Mouse (Mus musculus): ENCODE measurements around the gene Gm49776.
"Not testable (repeated sequence)": the region's sequence is repeated elsewhere in the genome, so short reads cannot be mapped to it uniquely, and the experiment has no call there.

Gm49776 gene

DNA sequence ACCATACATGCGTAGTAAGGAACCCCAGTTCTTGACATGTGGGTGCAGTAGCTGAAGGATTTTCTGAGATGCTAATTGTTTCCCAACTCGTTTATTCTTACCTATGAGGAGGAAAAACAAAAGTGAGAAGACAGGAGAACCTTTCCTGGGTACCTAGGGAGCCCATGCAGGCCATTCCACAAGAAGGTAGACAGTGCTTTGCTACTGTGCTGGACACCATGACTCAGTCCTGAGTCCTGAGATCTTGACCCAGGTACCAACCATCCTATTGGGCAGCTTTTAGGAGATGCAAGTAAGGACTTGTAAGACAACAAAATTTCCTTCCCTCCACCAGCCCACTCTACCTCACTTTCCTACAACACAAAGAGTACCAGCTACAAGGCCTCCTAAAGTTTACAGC lies at the start of gene Gm49776:
TSS of gene Gm49776 (minus strand) at position 101 of the 400 bp plus-strand sequence.
- no peak for DNase-seq (ENCODE audit: low read depth)

DNA sequence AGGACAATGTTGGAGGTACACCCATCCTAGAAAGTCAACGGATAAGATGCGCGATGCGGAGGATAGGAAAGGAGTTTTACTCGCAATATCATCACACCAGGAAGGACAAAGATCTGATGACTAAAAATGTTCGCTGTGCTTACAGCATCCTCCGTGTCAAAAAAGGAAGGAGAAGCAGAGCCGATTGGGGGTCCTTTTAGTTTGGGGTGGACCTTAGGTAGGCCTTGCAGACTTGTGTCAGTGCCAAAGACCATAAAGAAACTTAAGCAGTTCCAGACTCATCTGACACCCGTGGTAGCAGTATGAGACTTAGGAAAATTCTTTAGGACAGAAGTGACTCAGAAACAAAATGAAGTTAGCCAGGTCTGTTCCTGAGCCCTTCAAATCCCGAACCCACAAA lies 31.5 kb upstream of the Gm49776 start:
- not testable (repeated sequence) for DNase-seq (ENCODE audit: low read depth)

DNA sequence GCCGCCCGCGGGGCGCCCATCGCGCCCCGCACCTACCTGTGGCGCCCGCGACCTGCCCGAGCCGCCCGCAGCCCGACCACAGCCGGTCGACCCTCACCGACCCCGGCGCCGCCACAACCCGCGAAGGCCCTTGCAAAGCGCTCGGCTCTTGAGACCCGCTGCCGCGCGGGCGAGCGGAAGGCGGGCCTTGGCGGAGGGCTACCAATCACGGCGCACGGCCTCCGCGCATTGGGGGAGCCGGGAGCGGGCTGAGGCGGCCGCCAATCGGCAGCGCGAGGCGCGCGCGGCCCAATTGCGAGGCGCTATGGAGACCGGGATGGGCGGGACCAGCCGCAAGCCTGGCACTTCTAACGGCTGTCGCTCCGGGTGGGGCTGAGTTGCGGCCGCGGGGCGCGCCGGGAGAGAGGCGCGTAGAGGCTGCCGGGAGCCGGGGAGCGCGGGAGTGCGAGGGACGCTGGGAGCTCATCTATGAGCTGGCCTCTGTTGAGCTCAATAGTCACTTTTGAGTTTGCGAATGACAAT lies 31.0 kb upstream of the Gm49776 start, which contains the start of gene Dgcr8:
TSS of gene Dgcr8 (minus strand) at position 180 of the 522 bp plus-strand sequence.
- DNase-seq (ENCODE audit: low read depth), result peak; percentile 92

DNA sequence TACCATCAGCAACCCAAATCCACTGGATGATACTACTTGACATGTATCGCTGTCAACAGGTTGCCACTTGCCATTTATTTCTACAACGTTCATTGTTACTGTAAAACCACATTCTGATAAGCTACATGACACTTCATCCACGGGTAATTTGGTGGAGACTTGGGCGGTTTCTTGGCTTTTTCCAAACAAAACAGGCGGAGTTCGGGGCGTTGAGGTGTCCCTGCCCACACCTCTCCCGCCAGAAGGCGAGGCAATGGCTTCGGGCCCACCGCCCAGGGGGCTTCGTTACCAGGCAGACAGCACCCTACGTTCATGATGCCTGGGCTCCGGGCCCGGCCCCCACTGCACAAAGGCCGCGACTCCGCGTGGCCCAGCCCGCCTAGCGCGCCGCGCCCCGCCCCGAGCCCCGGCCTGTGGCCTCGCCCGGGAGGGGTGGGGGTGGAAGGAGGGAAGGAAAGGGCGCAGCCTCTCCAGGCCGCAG lies 30.5 kb upstream of the Gm49776 start:
- peak; percentile 53 for DNase-seq (ENCODE audit: low read depth)

DNA sequence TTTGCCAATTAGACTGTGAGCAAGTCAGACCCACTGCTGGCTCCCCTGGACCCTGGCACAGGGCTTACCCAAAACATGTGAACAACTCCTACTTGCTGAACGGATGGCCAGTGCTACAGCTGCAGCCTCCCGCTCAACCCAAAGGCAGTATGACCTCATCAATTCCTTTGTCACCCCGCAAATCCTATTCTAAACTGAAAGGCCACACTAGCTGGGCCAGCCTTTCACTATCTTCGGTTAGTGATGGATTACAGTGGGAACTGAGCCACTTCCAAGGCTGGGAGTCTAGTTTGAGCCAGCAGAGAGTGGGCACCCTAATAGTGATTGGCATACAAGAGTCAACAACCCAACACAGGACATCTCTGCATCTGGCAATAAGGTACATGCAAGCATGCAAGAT lies 30.0 kb upstream of the Gm49776 start:
- DNase-seq (ENCODE audit: low read depth), result no peak

DNA sequence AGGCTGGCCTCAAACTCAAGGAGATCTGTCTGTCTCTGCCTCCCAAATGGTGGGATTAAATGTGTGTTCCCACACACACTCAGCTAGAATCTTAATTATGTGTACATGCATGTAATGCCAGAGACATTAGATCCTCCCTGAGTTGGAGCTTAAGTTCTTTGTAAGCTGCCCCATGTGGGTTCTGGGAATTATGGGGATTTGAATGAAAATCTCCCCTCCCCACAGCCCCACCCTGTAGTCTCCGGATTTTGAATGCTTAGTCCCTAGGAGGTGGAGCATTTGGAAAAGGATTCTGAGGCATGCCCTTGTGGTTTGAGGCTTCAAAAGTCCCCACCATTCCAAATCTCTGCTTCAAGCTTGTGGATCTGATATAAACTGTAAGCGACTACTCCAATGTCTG lies 17.0 kb upstream of the Gm49776 start:
- no peak for DNase-seq (ENCODE audit: low read depth)

DNA sequence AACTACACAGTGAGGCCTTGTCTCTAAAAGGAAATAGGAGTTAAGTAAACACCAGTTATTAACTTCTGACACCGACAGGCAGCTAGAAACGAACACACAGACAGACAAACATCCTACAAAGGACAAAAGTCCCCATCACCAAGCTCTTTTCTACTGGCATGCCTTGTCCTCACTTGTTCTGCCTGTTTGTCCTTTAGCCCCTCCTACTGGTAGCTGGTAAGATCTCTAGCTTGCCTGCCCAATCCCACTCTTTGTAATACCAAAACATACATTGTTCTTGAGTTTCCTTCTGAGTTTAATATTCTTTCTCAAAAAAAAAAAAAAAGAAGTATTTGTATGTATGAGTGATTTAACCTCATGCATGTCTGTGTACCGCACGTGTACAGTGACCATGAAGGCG lies 10.1 kb upstream of the Gm49776 start:
- DNase-seq (ENCODE audit: low read depth), result no peak

DNA sequence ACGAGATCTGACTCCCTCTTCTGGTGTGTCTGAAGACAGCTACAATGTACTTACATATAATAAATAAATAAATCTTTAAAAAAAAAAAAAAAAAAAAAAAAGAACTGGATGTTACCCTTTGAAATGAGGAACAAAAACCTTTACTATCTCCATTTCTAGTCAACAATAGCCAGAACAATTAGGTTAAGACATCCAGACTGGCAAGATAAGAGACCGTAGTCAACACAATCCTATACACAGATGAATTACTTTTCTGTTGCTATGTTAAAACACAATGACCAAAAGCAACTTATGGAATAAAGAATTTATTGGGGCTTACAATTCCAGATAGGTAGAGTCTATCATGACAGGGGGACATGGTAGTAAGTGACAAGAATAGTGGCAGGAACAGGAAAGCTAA lies 6.9 kb upstream of the Gm49776 start:
- no peak for DNase-seq (ENCODE audit: low read depth)

DNA sequence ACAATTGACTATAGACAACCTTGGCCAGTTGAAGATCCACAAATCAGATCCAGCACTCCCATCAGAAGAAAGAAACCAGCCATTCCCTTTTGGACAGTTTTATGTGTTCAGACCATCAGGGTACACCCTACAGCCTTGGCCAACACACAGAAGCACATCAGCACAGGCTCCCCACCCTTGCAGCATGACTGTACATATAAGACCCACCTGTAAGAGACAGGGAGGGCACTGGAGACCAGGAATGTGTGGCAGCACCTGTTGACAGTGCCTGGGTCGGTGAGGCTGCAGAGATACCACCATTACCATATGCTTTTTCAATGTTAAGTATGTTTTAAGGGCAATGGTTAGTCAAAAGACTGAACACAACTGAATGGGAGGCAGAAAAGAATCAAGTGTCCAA lies 4.3 kb downstream of the Gm49776 start:
- DNase-seq (ENCODE audit: low read depth), result no peak

DNA sequence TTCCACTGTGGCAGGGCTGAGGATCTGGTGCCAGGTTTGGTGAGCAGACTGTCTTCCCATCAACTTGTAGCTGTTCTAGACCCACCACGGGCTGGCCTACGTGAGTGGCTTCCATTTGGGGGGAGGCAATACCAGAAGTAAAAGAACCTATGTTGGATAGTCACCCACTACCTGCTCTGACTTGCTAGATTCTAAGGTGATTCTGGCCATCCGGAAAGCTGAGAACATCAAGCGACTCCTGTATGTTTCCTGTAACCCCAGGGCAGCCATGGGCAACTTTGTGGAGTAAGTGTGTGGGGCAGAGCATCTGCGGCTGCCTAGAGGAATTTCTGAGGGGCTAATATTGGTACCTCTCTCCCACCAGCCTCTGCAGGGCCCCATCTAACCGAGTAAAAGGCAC lies 5.4 kb downstream of the Gm49776 start:
- no peak for DNase-seq (ENCODE audit: low read depth)

DNA sequence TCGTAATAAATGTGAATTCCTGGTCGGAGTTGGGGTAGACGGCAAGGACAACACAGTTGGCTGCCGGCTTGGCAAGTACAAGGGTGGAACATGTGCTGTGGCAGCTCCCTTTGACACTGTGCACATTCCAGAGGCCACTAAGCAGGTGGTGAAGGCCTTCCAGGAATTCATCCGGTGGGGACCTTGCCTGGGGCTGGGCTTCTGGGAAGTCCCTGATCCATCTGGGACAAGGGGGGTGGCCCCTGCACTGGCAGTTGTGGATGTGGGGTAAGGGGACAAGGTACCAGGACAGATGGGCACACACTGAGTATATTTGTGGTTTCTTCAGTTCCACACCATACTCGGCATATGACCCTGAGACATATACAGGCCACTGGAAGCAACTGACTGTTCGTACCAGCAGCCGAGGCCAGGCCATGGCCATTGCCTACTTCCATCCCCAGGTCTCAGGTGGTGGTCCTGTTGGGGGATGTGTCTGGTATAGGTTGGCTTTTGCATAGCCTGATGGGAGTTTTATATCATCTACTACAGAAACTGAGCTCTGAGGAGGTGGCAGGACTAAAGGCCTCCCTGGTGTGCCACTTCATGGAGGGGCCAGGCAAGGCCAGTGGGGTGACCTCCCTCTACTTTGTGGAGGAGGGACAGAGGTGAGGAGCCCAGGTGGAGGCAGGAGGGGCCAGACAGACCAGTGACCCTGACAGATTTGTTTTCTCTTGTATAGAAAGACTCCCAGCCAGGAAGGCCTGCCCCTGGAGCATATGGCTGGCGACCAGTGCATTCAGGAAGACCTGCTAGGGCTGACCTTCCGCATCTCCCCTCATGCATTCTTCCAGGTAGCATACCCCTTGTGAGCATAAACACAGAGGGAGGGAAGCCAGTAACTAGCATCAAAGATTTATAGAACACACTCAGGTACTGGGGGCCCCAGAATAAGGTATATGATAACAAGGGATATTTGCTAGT lies 7.0 kb downstream of the Gm49776 start:
- no peak for DNase-seq (ENCODE audit: low read depth)

DNA sequence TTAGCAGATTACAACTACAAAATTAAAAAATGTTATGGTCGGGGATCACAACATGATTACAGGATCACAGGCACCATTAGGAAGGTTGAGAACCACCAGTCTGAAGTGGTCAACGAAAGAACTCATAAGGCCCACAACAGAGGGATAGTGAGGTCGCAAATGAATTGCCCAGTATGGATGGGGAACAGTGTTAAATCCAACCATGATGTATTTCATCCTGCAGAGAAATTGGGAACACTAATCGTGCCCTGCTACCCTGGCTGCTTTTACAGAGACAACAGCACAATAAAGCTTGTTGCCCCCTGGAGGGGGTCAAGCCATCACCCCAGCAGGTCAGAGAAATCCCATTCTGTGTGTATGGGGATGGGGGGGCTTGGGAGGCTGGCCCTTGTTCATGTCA lies 7.9 kb downstream of the Gm49776 start:
- no peak for DNase-seq (ENCODE audit: low read depth)

DNA sequence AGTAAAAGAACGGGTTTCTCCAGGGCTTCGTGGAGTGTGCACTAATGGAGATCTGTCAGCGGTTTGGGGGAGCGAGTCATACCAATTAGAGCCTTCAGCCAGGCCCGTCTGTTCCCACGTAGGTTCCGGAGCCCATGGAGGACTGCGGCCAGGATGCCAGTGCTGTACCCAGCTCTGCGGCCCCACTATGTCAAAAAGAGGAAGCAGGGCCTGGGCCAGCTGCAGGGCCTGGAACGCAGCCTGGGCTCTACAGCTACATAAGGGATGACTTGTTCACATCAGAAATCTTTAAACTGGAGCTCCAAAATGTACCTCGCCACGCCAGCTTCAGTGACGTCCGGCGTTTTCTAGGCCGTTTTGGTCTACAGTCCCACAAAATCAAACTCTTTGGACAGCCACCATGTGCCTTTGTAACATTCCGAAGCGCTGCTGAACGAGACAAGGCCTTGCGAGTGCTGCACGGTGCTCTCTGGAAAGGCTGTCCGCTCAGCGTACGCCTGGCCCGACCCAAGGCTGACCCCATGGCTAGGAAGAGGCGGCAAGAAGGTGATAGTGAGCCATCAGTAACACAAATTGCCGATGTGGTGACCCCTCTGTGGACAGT lies 8.7 kb downstream of the Gm49776 start:
- DNase-seq (ENCODE audit: low read depth), result no peak

DNA sequence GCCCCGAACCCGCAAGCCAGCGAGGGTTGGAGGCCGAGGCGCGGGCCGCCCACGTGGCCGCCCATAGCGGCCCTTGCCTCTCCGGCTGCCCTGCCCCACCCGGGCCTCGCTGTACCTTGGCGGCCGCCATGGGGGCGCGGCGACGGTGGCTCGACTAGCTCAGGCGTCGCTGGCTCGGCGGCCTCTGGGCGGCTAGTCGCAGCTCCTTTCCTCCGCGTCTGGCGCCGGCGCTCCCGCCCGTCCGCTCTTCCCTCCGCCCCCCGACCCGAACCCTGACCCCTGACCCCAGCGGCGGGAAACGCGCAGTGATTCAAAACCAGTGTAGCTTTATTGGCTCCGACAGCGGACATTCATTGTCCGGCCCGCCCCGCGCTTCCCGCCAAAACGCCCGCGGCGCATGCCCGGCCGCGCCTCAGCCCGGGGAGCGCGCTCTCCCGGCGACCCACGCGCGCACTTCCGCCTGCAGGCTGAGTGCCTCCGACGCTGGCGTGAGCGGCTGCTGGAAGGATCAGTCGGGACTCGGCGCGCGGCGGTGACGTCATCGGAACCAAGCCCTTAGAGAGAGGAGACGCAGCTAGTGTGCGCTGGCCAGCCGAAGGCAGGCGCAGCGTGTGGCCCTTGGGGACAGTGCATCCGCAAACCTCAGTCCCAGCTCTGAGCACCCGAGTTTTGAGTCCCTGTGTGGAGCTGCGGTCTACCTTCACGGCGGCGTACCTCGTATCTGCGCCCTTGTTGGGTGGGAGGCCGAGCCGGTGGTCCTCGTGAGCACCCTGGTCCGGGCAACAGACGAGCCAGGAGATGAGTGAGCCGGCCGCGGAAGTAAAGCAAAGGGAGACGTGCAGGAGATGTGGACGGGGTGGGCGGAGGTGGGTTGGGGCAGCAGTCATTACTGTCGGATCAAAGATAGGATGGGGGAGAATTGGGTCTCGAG lies 9.4 kb downstream of the Gm49776 start, which contains the start of the genes Trmt2a and Ranbp1:
TSS of gene Trmt2a (plus strand) at position 247 of the 931 bp plus-strand sequence.
TSS of gene Ranbp1 (minus strand) at position 300 of the 931 bp plus-strand sequence.
- DNase-seq (ENCODE audit: low read depth), result peak; percentile 98

DNA sequence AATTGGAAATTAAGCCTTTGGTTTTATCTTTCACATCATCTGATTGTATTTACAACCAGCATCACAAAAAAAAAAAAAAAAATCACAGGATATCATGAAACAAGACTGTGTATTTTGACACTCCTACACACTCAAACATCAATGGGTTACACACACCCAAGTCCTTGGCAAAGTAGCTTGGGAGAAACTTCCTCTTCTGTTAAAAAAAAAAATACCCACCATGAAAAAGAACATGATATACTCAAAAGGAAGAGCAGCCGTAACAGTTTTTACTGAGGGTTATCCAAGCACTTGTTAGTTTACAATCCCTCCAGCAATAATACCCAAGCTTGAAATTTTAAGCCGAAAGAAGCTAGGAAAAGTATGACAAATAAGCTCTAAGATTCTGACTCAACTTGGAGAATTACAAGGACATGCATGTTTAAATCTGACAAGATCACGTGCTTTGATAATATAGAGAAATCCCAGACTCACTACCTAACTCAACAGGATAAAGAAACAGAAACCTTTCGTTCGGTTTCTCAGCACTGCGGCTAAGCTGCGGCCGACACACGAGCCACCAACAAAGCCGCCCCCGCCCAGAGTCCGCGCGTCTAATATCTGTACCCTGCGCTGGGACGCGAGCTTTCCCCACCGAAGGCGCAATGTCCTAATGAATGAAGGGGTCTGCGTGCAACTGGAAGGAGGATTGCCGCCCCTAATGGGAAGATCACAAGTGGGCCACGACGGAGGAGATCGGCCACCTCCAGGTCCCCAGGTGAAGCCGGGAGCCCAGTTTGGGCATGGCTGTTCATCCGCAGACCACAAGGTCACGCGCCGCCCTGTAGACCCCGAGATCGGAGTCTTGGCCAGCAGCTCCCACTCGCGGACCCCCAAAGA lies 10.4 kb downstream of the Gm49776 start:
- no peak for DNase-seq (ENCODE audit: low read depth)

DNA sequence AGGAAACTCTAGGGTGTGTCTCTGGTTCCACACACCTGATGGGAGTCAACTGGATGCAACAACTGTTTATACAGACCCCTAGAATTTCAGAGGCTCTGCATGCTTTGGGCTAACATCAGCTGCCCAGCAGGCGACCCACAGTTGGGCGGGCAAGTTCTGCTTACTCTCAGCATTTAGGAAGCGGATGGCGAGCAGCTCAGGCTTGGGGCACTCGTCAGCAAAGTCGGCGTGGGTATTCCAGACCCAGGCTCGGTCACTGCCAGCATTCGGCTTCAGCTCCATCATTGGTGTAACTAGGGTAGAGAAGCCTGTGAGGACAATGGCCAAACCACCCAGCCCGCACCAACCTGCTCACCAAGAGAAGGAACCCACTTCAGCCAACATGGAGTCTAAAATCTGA lies 16.5 kb downstream of the Gm49776 start:
- DNase-seq (ENCODE audit: low read depth), result no peak

DNA sequence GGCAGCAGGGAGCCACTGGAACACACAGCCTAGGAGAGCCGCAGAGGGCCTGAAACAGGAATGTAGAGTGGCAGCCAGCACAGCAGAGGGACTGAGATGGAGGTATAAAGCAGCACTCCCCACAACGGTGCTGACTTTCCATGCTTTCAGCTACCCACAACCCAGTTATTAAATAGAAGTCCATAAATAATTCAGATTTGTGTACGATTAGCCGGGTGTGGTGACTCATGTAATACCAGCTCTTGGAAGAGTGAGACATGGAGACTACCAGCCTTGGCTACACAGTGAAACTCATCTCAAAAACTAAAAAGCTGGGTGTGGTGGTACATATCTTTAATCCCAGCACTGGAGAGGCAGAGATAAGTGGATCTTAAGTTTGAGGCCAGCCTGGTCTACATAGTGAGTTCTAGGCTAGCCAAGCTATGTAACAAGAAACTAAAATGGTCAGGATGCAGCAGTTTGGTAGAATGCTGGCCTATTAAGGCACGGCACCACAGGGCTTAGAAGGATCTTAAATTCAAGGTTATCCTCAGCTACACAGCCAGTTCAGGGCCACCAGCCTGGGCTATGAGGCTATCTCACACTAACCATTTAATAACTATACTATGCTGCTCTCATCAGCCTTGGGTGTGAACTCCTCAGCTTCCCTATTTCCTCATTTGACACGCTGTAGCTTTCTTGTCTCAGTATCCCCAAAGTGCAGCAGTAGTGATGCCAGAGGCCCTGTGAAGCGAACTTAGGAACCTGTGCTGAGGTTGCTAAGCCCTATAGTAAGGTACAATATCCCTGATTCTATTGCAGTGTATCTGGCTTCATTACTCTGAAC lies 21.2 kb downstream of the Gm49776 start:
- DNase-seq (ENCODE audit: low read depth), result no peak

DNA sequence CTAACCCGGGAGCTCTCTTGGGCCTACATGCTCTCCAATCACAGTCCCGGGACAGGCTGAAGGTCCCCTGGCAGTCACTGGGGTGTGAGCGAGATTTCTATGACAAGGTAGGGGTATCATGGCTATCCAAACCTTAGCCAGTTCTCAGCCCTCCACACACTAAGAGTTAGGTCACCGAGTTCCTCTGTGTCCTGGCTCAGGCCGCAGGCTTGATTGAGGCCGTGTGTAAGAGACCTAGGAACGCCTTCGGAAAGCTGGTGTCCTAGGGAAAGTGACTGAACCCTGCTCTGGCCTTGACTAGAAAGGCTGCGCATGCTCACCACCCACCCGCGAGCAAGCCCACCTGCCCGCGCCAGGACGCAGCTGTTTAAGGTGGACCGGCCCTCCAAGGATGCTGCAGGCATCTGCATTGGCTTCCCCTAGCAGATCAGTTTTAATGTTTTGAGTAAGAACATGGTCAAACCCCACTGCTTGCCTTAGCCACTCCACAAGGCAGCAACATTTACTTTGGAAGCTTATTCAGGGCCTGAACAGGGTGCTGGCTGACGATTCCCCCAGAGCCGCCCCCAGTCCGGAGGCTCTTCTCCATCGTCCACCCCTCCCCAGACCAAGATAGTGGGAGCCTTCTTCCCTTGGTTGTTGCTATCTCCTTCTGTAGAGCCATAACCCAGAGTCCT lies 22.6 kb downstream of the Gm49776 start:
- DNase-seq (ENCODE audit: low read depth), result no peak
